Mouse (Mus musculus): ENCODE results near the gene Plxnc1. TPM values are rescaled to one million over a fixed set of nuclear protein-coding genes. Genes with fewer than 3 reads are reported as not detected.

The Plxnc1 gene
- polyA plus RNA-seq, 2 experiments: 2.0 to 2.1 TPM

DNA sequence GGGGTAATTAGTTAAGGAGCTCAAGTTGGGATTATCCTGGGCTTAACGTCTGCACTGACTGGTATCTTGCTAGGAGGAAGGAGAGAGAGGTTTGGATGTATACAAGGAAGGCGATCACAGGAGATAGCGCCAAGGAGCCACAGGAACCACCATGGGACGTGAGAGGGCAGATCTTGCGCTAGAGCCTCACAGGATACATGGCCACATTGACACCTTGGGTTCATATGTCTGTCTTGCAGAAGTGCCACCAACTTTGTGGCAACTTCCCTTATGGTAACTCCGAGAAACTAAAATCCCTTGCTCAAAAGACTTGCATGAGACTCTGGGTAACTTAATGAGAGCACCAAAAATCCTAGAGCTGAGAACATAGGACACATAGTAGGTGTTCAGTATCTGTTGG is 47.7 kb downstream of the Plxnc1 start:
- WGBS (ENCODE audit: insufficient replicate concordance): 72% methylated on average over 6 of the region's 6 CpGs
- DNase-seq (ENCODE audit: low read depth in 3 of 3, low spot score in 3 of 3): no peak
- no peak for TF ChIP-seq CTCF (IDR thresholded peaks at IDR 0.05; ENCODE audit: low read depth)
- no peak for TF ChIP-seq EP300 (IDR thresholded peaks at IDR 0.05; ENCODE audit: low read depth)

DNA sequence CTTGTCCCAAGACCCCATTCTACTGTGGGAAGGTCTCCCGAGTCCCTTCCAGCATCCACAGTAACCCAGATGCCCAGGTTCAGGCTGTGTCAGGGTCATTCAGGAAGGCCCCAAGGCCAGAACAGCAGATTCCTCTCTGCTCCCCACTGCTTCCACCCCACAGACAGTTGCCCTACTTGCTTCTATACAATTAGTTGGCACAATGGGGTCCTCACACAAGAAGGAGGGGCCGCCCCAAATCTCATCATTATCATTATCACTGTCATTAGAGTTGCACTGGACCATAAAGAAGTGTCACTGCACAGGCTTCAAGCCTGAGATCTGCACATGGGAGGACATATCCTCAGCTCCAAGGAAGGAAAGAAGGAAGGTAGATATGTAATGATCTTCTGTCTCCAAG is 48.3 kb downstream of the Plxnc1 start:
- WGBS (ENCODE audit: insufficient replicate concordance): 73% methylated on average over 2 of the region's 2 CpGs
- TF ChIP-seq CTCF (IDR thresholded peaks at IDR 0.05; ENCODE audit: low read depth): no peak
- no peak for TF ChIP-seq EP300 (IDR thresholded peaks at IDR 0.05; ENCODE audit: low read depth)
- no peaks in the 10 kb centered on the region for H3K4me1 ChIP-seq (replicated peaks; ENCODE audit: control insufficient read depth in 2 of 2, insufficient read depth in 2 of 2, low read length in 1 of 2)
- H3K9ac ChIP-seq (replicated peaks): no peak overlapping the region
- no peaks in the 10 kb centered on the region for H3K36me3 ChIP-seq (replicated peaks; ENCODE audit: control insufficient read depth, insufficient read depth, low read depth)
- ATAC-seq (ENCODE audit: insufficient read depth): no peak
- no peak for DNase-seq (ENCODE audit: low read depth in 3 of 3, low spot score in 3 of 3)
- no peaks in the 10 kb centered on the region for H3K9me3 ChIP-seq (ENCODE audit: control insufficient read depth, low read length)
- H3K4me2 ChIP-seq (ENCODE audit: low read depth): no peak overlapping the region
- no peaks in the 10 kb centered on the region for H3K27me3 ChIP-seq (ENCODE audit: control insufficient read depth, insufficient read depth, low read length)
- H3K4me3 ChIP-seq (ENCODE audit: insufficient read depth in 1 of 2, low read depth in 2 of 2, low read length in 2 of 2): no peak overlapping the region
- no peak overlapping the region for H3K27ac ChIP-seq

More for the DNA sequence above, 47.7 kb downstream of the Plxnc1 start:
- no peaks in the 10 kb centered on the region for H3K27me3 ChIP-seq (ENCODE audit: control insufficient read depth, insufficient read depth, low read length)
- no peak overlapping the region for H3K4me2 ChIP-seq (ENCODE audit: low read depth)
- no peak overlapping the region for H3K9ac ChIP-seq (replicated peaks)
- H3K27ac ChIP-seq: no peak overlapping the region
- H3K4me1 ChIP-seq (replicated peaks; ENCODE audit: control insufficient read depth in 2 of 2, insufficient read depth in 2 of 2, low read length in 1 of 2): no peaks in the 10 kb centered on the region
- no peaks in the 10 kb centered on the region for H3K9me3 ChIP-seq (ENCODE audit: control insufficient read depth, low read length)
- no peak overlapping the region for H3K4me3 ChIP-seq (ENCODE audit: insufficient read depth in 1 of 2, low read depth in 2 of 2, low read length in 2 of 2)
- no peaks in the 10 kb centered on the region for H3K36me3 ChIP-seq (replicated peaks; ENCODE audit: control insufficient read depth, insufficient read depth, low read depth)
- ATAC-seq (ENCODE audit: insufficient read depth): no peak

DNA sequence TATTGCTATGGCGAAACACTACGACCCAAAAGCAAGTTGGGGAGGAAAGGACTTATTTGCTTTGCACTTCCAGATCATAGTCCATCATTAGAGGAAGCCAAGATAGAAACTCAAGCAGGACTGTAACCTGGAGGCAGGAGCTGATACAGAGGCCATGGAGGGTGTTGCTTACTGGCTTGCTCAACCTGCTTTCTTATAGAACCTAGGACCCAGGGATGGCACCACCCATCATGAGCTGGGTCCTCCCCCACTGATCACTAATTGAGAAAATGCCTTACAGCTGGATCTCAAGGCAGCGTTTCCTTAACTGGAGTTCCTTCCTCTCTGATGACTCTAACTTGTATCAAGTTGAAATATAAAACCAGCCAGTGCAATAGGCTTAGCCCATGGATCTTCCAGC is 48.8 kb downstream of the Plxnc1 start:
- WGBS (ENCODE audit: insufficient replicate concordance): 81% methylated on average over 3 of the region's 3 CpGs
- H3K4me1 ChIP-seq (replicated peaks; ENCODE audit: control insufficient read depth in 2 of 2, insufficient read depth in 2 of 2, low read length in 1 of 2): no peaks in the 10 kb centered on the region
- no peak overlapping the region for H3K9ac ChIP-seq (replicated peaks)
- no peak for ATAC-seq (ENCODE audit: insufficient read depth)
- no peaks in the 10 kb centered on the region for H3K9me3 ChIP-seq (ENCODE audit: control insufficient read depth, low read length)
- TF ChIP-seq CTCF (IDR thresholded peaks at IDR 0.05; ENCODE audit: low read depth) (no peak), EP300 (IDR thresholded peaks at IDR 0.05; ENCODE audit: low read depth) (no peak)
- no peaks in the 10 kb centered on the region for H3K27me3 ChIP-seq (ENCODE audit: control insufficient read depth, insufficient read depth, low read length)
- no peak overlapping the region for H3K4me2 ChIP-seq (ENCODE audit: low read depth)
- no peak overlapping the region for H3K27ac ChIP-seq
- H3K36me3 ChIP-seq (replicated peaks; ENCODE audit: control insufficient read depth, insufficient read depth, low read depth): no peaks in the 10 kb centered on the region
- DNase-seq (ENCODE audit: low read depth in 3 of 3, low spot score in 3 of 3): no peak
- no peak overlapping the region for H3K4me3 ChIP-seq (ENCODE audit: insufficient read depth in 1 of 2, low read depth in 2 of 2, low read length in 2 of 2)

DNA sequence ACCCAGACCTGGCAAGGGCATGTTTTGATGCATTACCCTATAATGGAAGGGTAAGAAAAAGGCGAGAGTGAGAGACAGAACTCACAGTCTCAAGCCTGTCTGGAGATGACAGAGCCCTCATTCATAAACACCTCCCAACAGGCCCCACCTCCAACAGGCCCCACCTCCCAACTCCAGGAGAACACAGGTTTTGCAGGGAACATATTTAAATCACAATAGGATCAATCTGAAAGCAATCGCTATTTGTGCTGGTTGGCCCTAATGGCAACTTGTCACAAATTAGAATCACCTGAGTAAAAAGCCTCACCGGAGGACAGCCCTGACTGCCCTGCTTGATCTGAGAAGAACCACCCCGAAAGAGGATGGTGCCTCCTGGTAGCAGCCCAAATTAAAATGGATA is 54.9 kb downstream of the Plxnc1 start:
- Histone ChIP-seq H3K36me3 (replicated peaks; ENCODE audit: control insufficient read depth, insufficient read depth, low read depth) (no peaks in the 10 kb centered on the region), H3K4me2 (ENCODE audit: low read depth) (no peak overlapping the region), H3K27ac (no peak overlapping the region), H3K9me3 (ENCODE audit: control insufficient read depth, low read length) (no peaks in the 10 kb centered on the region), H3K4me1 (replicated peaks; ENCODE audit: control insufficient read depth in 2 of 2, insufficient read depth in 2 of 2, low read length in 1 of 2) (no peaks in the 10 kb centered on the region), H3K9ac (replicated peaks) (no peak overlapping the region), H3K4me3 (ENCODE audit: insufficient read depth in 1 of 2, low read depth in 2 of 2, low read length in 2 of 2) (no peak overlapping the region), H3K27me3 (ENCODE audit: control insufficient read depth, insufficient read depth, low read length) (no peaks in the 10 kb centered on the region)
- WGBS (ENCODE audit: insufficient replicate concordance): 75% methylated on average over 4 of the region's 4 CpGs
- DNase-seq (ENCODE audit: low read depth in 3 of 3, low spot score in 3 of 3) (no peak), ATAC-seq (ENCODE audit: insufficient read depth) (no peak)
- TF ChIP-seq EP300 (IDR thresholded peaks at IDR 0.05; ENCODE audit: low read depth) (no peak), CTCF (IDR thresholded peaks at IDR 0.05; ENCODE audit: low read depth) (no peak)

DNA sequence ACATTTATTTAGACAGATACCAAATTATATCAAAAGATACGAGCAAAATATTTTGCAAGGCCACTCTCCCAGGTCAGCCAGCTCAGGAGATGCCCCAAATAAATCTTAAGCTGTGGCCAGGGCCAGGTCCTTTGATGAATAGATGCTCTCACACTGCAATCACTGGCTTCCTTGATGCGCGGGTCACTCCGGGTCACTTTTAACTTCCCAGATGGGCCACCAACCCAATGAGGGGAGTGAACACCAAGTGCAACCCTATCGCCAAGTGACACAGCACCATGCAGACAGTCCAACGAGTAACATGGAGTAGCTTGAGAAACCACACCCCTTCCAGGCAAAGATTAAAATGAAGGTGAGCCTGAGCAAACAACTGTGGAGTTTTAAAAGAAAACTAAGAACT is 61.4 kb downstream of the Plxnc1 start:
- Histone ChIP-seq H3K9me3 (ENCODE audit: control insufficient read depth, low read length) (no peaks in the 10 kb centered on the region), H3K27me3 (ENCODE audit: control insufficient read depth, insufficient read depth, low read length) (no peaks in the 10 kb centered on the region), H3K27ac (no peak overlapping the region), H3K9ac (replicated peaks) (no peak overlapping the region), H3K4me1 (replicated peaks; ENCODE audit: control insufficient read depth in 2 of 2, insufficient read depth in 2 of 2, low read length in 1 of 2) (no peaks in the 10 kb centered on the region), H3K36me3 (replicated peaks; ENCODE audit: control insufficient read depth, insufficient read depth, low read depth) (no peaks in the 10 kb centered on the region), H3K4me2 (ENCODE audit: low read depth) (no peak overlapping the region), H3K4me3 (ENCODE audit: insufficient read depth in 1 of 2, low read depth in 2 of 2, low read length in 2 of 2) (no peak overlapping the region)
- no peak for TF ChIP-seq CTCF (IDR thresholded peaks at IDR 0.05; ENCODE audit: low read depth)
- TF ChIP-seq EP300 (IDR thresholded peaks at IDR 0.05; ENCODE audit: low read depth): no peak
- ATAC-seq (ENCODE audit: insufficient read depth) (0 out of 2 replicates have a peak, but pooled peaks have one; percentile 31), DNase-seq (ENCODE audit: low read depth in 3 of 3, low spot score in 3 of 3) (no peak)
- 60% methylated on average over 6 of the region's 6 CpGs for WGBS (ENCODE audit: insufficient replicate concordance)

All from liver, embryonic 14.5 days (tissue).